ENCODE assay signal across 25 mouse cellular contexts in genomic region chr10:59527819-59528218, GRCm38 (mm10).
"Had no signal": no experiment of that assay in that cellular context is flagged by ENCODE, and none has a peak within 500 bp of the region (broad histone marks: within the 10 kb centered on the region; RNA-seq: fewer than 3 reads in every experiment).

No protein-coding gene starts in this region.

- DNase-seq: gastrocnemius, postnatal 14 days; gastrocnemius, postnatal 36 days; heart, adult 11 months; heart, adult 2 months; heart, postnatal 14 days; heart, postnatal 36 days; kidney, adult 11 months; kidney, adult 2 months; kidney, adult 9 months; kidney, postnatal 14 days; kidney, postnatal 36 days; layer of hippocampus, adult 9-11 months; layer of hippocampus, postnatal 36 days; left cerebral cortex, postnatal 4 days had no signal

- H3K9me3 ChIP-seq: heart, embryonic 13.5 days; heart, embryonic 15.5 days; hindbrain, embryonic 13.5 days; hindbrain, embryonic 15.5 days; kidney, embryonic 15.5 days; limb, embryonic 13.5 days; limb, embryonic 15.5 days had no signal

- H3K27me3 ChIP-seq: heart, embryonic 13.5 days; heart, embryonic 15.5 days; hindbrain, embryonic 13.5 days; hindbrain, embryonic 15.5 days; kidney, embryonic 15.5 days; limb, embryonic 13.5 days; limb, embryonic 15.5 days had no signal

- H3K9ac ChIP-seq: heart, embryonic 13.5 days; heart, embryonic 15.5 days; hindbrain, embryonic 13.5 days; hindbrain, embryonic 15.5 days; kidney, embryonic 15.5 days; limb, embryonic 13.5 days; limb, embryonic 15.5 days had no signal

- H3K4me3 ChIP-seq: heart, adult 2 months; heart, embryonic 13.5 days; heart, embryonic 15.5 days; hindbrain, embryonic 13.5 days; hindbrain, embryonic 15.5 days; kidney, embryonic 15.5 days; limb, embryonic 13.5 days; limb, embryonic 15.5 days had no signal

- ATAC-seq: hindbrain, postnatal 0 days; intestine, embryonic 16.5 days had no signal

- H3K36me3 ChIP-seq: heart, embryonic 13.5 days; heart, embryonic 15.5 days; hindbrain, embryonic 13.5 days; hindbrain, embryonic 15.5 days; kidney, embryonic 15.5 days; limb, embryonic 13.5 days; limb, embryonic 15.5 days had no signal

- H3K27ac ChIP-seq: heart, adult 2 months; heart, embryonic 13.5 days; heart, embryonic 15.5 days; hindbrain, embryonic 13.5 days; hindbrain, embryonic 15.5 days; hindbrain, postnatal 0 days; kidney, embryonic 15.5 days; kidney, postnatal 0 days; limb, embryonic 13.5 days; limb, embryonic 15.5 days had no signal

- H3K4me2 ChIP-seq: heart, embryonic 11.5 days; heart, embryonic 13.5 days; heart, embryonic 15.5 days; hindbrain, embryonic 13.5 days; hindbrain, embryonic 15.5 days; kidney, embryonic 15.5 days; limb, embryonic 13.5 days; limb, embryonic 15.5 days had no signal

- H3K4me1 ChIP-seq: hindbrain, embryonic 13.5 days had no signal
